Mouse (Mus musculus) neural tube, embryonic 11.5 days (tissue): ENCODE measurements around the gene Gm49378. TPM values are rescaled to one million over a fixed set of nuclear protein-coding genes. Genes with fewer than 3 reads are reported as not detected.

Experiments
- ATAC-seq: fragments of 200-750 bp; cut with Nextera tagmentation; 2 replicates; pipeline ENCODE4 v1.8.0; 2017; ENCODE audit warnings: moderate number of reproducible peaks, mild to moderate bottlenecking, moderate TSS enrichment, moderate library complexity; ENCODE audit not compliant: insufficient read depth, low FRiP score, low TSS enrichment
- DNase-seq: peaks from one replicate; pipeline ENCODE4 v3.0.0-alpha.2; 2015; ENCODE audit warnings: low spot score
- H3K27ac ChIP-seq: fragments of 300-500 bp; sonication (generic); 2 replicates; pipeline ENCODE4 v1.5.1; 2014; ENCODE audit warnings: low read depth, mild to moderate bottlenecking, low read length
- H3K27me3 ChIP-seq: fragments of 300-500 bp; sonication (generic); 2 replicates; pipeline ENCODE4 v1.6.1; 2014; ENCODE audit warnings: mild to moderate bottlenecking, low read length, mixed read lengths; ENCODE audit not compliant: control insufficient read depth, insufficient read depth
- H3K36me3 ChIP-seq: fragments of 300-500 bp; sonication (generic); 2 replicates; pipeline ENCODE4 v1.6.1; 2014; ENCODE audit warnings: mild to moderate bottlenecking, low read length, moderate library complexity, mixed read lengths; ENCODE audit not compliant: control insufficient read depth, insufficient read depth
- H3K4me1 ChIP-seq: fragments of 300-500 bp; sonication (generic); 2 replicates; pipeline ENCODE4 v1.6.1; 2014; ENCODE audit warnings: low read length, mixed read lengths; ENCODE audit not compliant: control insufficient read depth, insufficient read depth
- H3K4me2 ChIP-seq: fragments of 300-500 bp; sonication (generic); 2 replicates; pipeline ENCODE4 v1.6.1; 2014; ENCODE audit warnings: low read depth, mild to moderate bottlenecking, moderate library complexity
- H3K4me3 ChIP-seq: fragments of 300-500 bp; sonication (generic); 2 replicates; pipeline ENCODE4 v1.5.1; 2014; ENCODE audit warnings: low read depth, low read length
- H3K9ac ChIP-seq: fragments of 300-500 bp; sonication (generic); 2 replicates; pipeline ENCODE4 v1.6.1; 2014; ENCODE audit warnings: mild to moderate bottlenecking, low read length
- H3K9me3 ChIP-seq: fragments of 300-500 bp; sonication (generic); 2 replicates; pipeline ENCODE4 v1.6.1; 2016; ENCODE audit warnings: low read length; ENCODE audit not compliant: control insufficient read depth
- whole genome bisulfite sequencing: fragments of 180-500 bp; shearing (Covaris S2); extraction: QIAGEN DNeasy Blood & Tissue Kit; methylation state at CpG from one replicate; pipeline ENCODE4 v1.1.7; 2014; 5-methylcytosine and 5-hydroxymethylcytosine counted together
- polyA plus RNA-seq: library from polyadenylated mRNA; unstranded; fragments of >200 nt; fragmentation: Nextera tagmentation; extraction: Ambion mirVana; gene quantifications from 2 replicates; pipeline ENCODE4 v1.2.1, GENCODE M21; 2014

The Gm49378 gene
- polyA plus RNA-seq, 1 experiment from 2014 or later, result 1.6 TPM

DNA sequence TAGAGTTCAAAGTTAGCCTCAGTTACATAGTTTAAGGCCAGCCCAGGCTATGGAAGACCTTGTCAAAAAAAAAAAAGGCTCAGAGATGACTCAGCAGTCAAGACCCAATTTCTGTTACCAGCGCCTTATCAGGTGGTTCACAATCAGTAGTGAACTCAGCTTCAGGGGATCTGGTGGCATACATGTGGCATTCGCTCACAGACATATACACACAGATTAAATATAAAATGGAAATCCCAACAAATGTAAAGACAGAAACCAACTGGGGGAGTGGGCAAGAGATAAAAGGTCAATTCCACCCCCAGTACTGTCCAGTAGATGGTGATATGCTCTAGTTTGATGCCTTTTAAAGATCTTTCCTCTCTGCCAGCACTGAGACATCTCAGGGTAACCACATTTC is 51.5 kb downstream of the Gm49378 start:
- H3K4me3 ChIP-seq, result no peak overlapping the region
- no peaks in the 10 kb centered on the region for H3K36me3 ChIP-seq
- 81% methylated on average over 2 of the region's 2 CpGs for WGBS
- H3K27ac ChIP-seq, result no peak overlapping the region
- H3K27me3 ChIP-seq, result no peaks in the 10 kb centered on the region
- H3K9me3 ChIP-seq, result no peaks in the 10 kb centered on the region
- H3K9ac ChIP-seq, result no peak overlapping the region
- ATAC-seq (no peak), DNase-seq (no peak)
- peaks cover 8% of the 10 kb centered on the region; the same call in 1 of the 2 replicates for H3K4me1 ChIP-seq
- no peak overlapping the region for H3K4me2 ChIP-seq

DNA sequence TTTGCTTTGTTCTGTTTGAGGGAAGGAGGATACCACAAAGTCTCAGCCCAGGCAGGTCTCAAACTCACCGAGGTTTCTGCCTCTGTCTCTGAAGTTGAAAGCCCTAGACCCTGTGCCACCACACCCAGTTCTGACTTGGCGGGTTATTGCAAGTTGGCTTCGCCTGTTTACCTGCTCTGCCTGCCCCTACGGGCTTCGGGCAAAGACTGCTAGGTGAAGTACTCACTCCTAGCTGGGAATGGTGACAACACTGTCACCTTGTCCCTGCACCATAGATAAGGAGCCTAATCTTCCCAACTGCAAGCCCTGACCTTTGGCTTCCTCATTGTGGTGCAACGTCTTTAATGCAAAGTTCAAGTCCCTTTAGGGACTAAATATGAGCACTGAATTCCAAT is 52.1 kb downstream of the Gm49378 start:
- Histone ChIP-seq H3K27me3 (no peaks in the 10 kb centered on the region), H3K4me2 (no peak overlapping the region), H3K27ac (no peak overlapping the region), H3K9me3 (no peaks in the 10 kb centered on the region), H3K4me3 (no peak overlapping the region), H3K9ac (no peak overlapping the region), H3K4me1 (peaks cover 8% of the 10 kb centered on the region; the same call in 1 of the 2 replicates), H3K36me3 (no peaks in the 10 kb centered on the region)
- no peak for DNase-seq
- WGBS, result 65% methylated on average over 6 of the region's 6 CpGs
- ATAC-seq, result no peak

GRCm38 (mm10) chr14:55584702-55585565 is 52.8 kb downstream of the Gm49378 start, which contains the start of gene Emc9:
Gene Emc9, minus strand, starts transcription at chr14:55585302.
- Histone ChIP-seq H3K27ac (0 out of 2 replicates have a peak within 1 kb of the TSS, but pooled peaks have one; percentile 17), H3K27me3 (no peaks in the 10 kb centered on the region), H3K4me3 (peak within 1 kb of the TSS; percentile 45), H3K9ac (peak within 1 kb of the TSS; percentile 54), H3K4me2 (peak within 1 kb of the TSS; percentile 76), H3K9me3 (no peaks in the 10 kb centered on the region), H3K4me1 (peaks cover 8% of the 10 kb centered on the region; the same call in 1 of the 2 replicates), H3K36me3 (no peaks in the 10 kb centered on the region)
- WGBS, result 2% methylated on average over 43 of the region's 43 CpGs
- peak; percentile 48 for DNase-seq
- ATAC-seq, result peak; percentile 67; the same call in 1 of the 2 replicates

DNA sequence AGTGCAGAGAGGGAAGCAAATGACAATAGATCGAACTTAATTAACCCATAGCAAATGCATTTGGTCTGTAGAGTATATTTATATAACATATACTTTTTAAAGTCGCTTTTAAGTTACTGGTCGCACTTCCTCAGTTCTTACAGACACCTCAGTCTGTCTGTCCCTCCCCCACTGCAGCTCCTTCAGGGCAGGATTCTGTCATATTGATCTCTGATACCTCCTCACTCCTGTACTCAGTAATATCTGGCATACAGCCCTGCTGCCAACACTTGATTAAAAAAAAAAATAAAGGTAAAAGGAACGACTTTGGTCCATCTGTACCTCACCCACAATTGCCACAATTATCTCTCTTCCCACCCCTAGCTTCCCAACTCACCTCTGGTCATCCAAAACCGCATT is 53.4 kb downstream of the Gm49378 start:
- H3K27me3 ChIP-seq, result no peaks in the 10 kb centered on the region
- peak overlapping the region; percentile 45 for H3K4me3 ChIP-seq
- no peak for DNase-seq
- H3K9me3 ChIP-seq, result no peaks in the 10 kb centered on the region
- 34% methylated on average over 5 of the region's 5 CpGs for WGBS
- H3K4me1 ChIP-seq, result peaks cover 10% of the 10 kb centered on the region; the same call in 1 of the 2 replicates
- H3K4me2 ChIP-seq, result peak overlapping the region; percentile 76
- H3K36me3 ChIP-seq, result no peaks in the 10 kb centered on the region
- no peak for ATAC-seq
- no peak overlapping the region for H3K27ac ChIP-seq
- no peak overlapping the region for H3K9ac ChIP-seq

- Histone ChIP-seq H3K27ac (no peak overlapping the region), H3K4me3 (no peak overlapping the region), H3K4me1 (peaks cover 16% of the 10 kb centered on the region), H3K9me3 (no peaks in the 10 kb centered on the region), H3K27me3 (no peaks in the 10 kb centered on the region), H3K4me2 (no peak overlapping the region), H3K36me3 (no peaks in the 10 kb centered on the region), H3K9ac (no peak overlapping the region)
- no peak for DNase-seq
- no peak for ATAC-seq
- WGBS, result 79% methylated on average over 9 of the region's 9 CpGs
These were observed 55.6 kb downstream of the Gm49378 start for GRCm38 (mm10) chr14:55581981-55582681.

DNA sequence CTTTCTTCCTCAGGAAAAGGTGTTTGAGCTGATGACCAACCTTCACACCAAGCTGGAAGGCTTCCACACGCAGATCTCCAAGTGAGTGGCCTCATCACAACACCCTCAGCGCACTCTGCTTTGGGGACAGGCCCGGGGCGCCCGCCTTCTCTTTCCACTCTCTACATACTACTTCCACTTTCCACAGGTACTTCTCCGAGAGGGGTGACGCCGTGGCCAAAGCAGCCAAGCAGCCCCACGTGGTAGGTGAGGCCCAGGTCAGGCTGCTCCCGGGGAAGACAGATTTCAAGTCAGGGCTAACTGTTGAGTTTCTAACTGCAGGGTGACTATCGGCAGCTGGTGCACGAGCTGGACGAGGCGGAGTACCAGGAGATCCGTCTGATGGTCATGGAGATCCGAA is 57.0 kb downstream of the Gm49378 start:
- WGBS, result 95% methylated on average over 16 of the region's 16 CpGs
- no peak overlapping the region for H3K4me3 ChIP-seq
- no peak overlapping the region for H3K4me2 ChIP-seq
- no peaks in the 10 kb centered on the region for H3K9me3 ChIP-seq
- H3K4me1 ChIP-seq, result peaks cover 16% of the 10 kb centered on the region
- no peak for DNase-seq
- no peak overlapping the region for H3K9ac ChIP-seq
- no peak for ATAC-seq
- H3K27ac ChIP-seq, result no peak overlapping the region
- no peaks in the 10 kb centered on the region for H3K36me3 ChIP-seq
- no peaks in the 10 kb centered on the region for H3K27me3 ChIP-seq

- no peaks in the 10 kb centered on the region for H3K9me3 ChIP-seq
- ATAC-seq, result no peak
- WGBS, result 85% methylated on average over 23 of the region's 23 CpGs
These were observed 57.9 kb downstream of the Gm49378 start for GRCm38 (mm10) chr14:55579511-55580496.

More at GRCm38 (mm10) chr14:55579511-55580496, 57.9 kb downstream of the Gm49378 start:
- Histone ChIP-seq H3K9ac (no peak overlapping the region), H3K27me3 (no peaks in the 10 kb centered on the region), H3K36me3 (no peaks in the 10 kb centered on the region), H3K27ac (no peak overlapping the region), H3K4me3 (no peak overlapping the region), H3K4me2 (no peak overlapping the region), H3K4me1 (peaks cover 13% of the 10 kb centered on the region)
- no peak for DNase-seq
